Mouse (Mus musculus): Measurements from ENCODE around the gene Bicral.

Bicral gene

GRCm38 (mm10) chr17:46857903-46858748 lies at the start of gene Bicral:
Gene Bicral, minus strand, starts transcription at chr17:46858482.
- DNase-seq (ENCODE audit: low spot score in 2 of 2), result peak in 1 of 2 experiments; percentile 67

GRCm38 (mm10) chr17:46903876-46904490 lies 45.7 kb upstream of the Bicral start:
- DNase-seq (ENCODE audit: low spot score in 2 of 2), result peak; percentile 57 to 77

DNA sequence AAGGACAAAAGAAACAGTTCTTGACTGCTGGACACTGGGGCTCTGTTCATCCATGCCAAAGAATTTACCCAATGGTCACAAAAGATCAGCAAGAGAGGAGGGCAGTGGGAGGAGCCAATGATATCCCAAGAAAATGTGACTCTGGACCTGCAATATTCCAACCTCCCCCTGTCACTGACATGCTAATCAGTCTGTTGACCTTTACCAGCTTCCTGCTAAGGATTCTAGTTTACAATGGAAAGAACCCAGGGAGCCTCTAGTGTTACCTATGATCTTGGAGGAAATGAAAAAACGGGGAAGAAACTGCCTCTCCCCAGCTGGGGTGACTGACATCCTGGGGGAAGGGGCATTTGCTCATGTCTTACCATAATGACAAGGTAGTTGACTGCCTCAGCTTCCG lies 42.7 kb upstream of the Bicral start:
- DNase-seq (ENCODE audit: low spot score in 2 of 2), result no peak

DNA sequence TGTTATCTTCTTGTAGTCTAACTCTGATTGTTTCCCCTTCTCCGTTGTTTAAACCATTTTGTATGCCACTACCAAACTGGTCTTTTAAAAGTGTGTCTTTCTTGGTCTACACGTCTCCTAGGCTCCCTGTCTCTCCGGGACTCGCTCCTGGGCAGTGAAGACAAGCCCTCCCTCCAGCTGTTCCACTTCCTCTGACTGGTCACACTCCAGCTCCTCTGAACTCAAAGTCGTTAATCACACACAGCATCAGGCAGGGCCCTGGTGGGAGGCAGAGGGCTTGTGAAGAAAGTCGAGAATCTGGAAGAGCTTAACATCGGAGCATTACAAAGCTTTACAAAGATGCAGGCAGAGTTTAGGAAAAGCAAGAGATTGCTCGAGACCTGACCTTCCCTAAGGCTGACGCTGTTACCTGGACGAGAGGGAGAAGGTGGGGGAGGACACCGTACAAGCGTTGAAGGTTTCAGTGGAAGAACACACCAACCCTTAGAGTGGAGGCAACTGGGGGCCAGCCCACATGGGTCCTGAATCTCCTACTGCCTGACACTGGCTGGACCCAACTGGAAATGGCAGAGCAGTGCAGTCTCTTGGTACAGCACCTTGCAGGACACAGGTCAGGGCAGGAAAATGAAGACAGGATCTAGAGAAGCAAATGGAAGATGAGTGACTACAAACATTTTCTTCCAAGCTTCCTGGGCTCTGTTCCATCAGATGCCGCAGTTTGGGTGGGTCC lies 39.1 kb upstream of the Bicral start:
- DNase-seq (ENCODE audit: low spot score in 2 of 2), result no peak

DNA sequence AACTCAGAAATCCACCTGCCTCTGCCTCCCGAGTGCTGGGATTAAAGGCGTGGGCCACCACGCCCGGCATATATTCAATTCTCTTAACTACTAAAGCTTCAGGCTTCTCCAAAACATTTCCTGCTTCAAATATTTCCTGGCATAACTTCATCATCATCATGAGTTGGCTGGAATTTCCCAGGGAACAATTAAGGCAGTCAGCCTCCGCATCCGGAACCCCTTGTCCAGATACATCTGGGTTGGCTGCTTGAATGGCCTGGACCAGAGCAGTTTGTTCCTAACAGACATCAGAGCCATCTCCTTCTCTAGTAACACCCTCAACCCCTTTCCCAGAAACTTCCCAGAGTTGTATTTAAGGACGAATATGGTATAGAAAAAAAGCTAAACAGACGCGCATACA lies 37.1 kb upstream of the Bicral start:
- no peak for DNase-seq (ENCODE audit: low spot score in 2 of 2)

GRCm38 (mm10) chr17:46890843-46891594 lies 32.7 kb upstream of the Bicral start:
- DNase-seq (ENCODE audit: low spot score in 2 of 2), result peak in 1 of 2 experiments; percentile 26

- DNase-seq (ENCODE audit: low spot score in 2 of 2), result peak; percentile 92 to 97
These were observed 32.0 kb upstream of the Bicral start, which contains the start of gene Tbcc for GRCm38 (mm10) chr17:46890116-46890815. Gene Tbcc, plus strand, starts transcription at chr17:46890684.

GRCm38 (mm10) chr17:46889450-46890084 lies 31.3 kb upstream of the Bicral start:
- DNase-seq (ENCODE audit: low spot score in 2 of 2), result peak; percentile 52 to 87

- peak in 1 of 2 experiments; percentile 40 for DNase-seq (ENCODE audit: low spot score in 2 of 2)
These were observed 30.4 kb upstream of the Bicral start for GRCm38 (mm10) chr17:46888511-46889212.

- no peak for DNase-seq (ENCODE audit: low spot score in 2 of 2)
These were observed 27.8 kb upstream of the Bicral start for GRCm38 (mm10) chr17:46885910-46886643.

DNA sequence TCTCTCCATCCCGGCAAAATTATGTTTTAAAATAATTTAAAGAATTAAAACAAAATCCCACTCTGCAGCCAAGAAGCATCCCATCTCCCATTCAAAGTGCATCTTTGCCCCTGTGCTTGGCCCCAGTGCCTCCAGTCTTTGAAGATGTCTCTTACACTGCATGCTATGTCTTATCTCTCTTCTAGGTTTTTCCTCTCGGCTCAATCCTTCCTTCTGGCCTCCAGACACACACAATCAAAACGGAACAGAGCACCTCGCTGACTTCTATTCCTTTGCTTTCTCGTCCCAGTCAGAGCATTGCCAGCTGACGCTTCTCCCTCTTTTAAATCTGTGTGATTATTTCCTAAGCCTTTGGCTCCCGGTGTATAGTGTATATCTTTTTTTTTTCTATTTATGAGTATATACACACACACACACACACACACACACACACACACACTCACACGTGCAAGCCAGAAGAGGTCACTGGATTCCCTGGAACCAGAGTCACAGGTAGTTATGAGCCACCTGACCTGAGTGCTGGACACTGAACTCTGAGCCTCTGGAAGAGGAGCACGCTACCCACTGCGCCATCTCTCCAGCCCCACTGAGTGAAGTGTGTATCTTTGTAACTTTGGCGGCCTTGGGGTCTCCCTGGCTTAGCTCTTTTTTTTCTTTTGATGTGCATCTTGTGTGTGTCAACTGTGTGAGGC lies 27.1 kb upstream of the Bicral start:
- no peak for DNase-seq (ENCODE audit: low spot score in 2 of 2)

GRCm38 (mm10) chr17:46884766-46885165 lies 26.5 kb upstream of the Bicral start:
- DNase-seq (ENCODE audit: low spot score in 2 of 2), result no peak

GRCm38 (mm10) chr17:46883107-46883506 lies 24.8 kb upstream of the Bicral start:
- DNase-seq (ENCODE audit: low spot score in 2 of 2), result no peak

DNA sequence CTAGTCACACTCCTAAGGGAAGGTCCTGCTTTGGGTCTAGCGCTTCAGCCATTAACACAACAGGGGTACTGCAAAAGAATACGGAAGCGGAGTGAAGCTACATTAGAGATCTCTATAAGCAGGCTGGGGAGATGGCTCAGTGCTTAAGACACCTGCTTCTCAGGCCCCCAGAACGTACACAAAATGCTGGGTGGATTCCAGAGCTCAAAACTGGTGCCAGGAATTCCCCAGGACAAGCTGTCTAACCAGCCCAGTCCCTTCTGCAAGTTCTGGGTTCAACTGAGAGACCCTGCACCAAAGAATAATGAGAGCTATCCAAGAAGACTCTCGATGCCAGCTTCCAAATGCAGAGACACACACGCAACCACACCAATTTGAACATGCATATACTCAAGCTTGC lies 23.4 kb upstream of the Bicral start:
- no peak for DNase-seq (ENCODE audit: low spot score in 2 of 2)

DNA sequence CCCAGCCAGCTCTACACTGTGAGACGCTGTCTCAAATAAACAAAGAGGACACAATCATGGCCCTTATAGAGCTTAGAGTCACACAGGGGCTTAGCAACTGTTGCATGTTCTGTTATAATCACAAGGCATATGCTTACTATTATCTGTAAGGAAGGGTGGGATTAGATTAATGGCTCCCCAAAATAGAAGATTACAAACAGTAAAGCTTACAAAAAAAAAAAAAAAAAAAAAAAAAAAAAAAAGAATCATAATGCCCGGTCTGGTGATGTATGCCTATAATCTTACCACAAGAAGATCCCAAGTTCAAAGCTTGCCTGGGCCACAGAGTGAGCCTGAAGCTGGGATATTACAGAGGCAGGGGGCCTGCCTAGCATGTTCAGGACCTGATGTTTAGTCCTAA lies 22.0 kb upstream of the Bicral start:
- no peak for DNase-seq (ENCODE audit: low spot score in 2 of 2)

- no peak for DNase-seq (ENCODE audit: low spot score in 2 of 2)
These were observed 21.6 kb upstream of the Bicral start for GRCm38 (mm10) chr17:46879841-46880311.

- DNase-seq (ENCODE audit: low spot score in 2 of 2), result no peak
These were observed 18.8 kb upstream of the Bicral start for GRCm38 (mm10) chr17:46877061-46877460.

DNA sequence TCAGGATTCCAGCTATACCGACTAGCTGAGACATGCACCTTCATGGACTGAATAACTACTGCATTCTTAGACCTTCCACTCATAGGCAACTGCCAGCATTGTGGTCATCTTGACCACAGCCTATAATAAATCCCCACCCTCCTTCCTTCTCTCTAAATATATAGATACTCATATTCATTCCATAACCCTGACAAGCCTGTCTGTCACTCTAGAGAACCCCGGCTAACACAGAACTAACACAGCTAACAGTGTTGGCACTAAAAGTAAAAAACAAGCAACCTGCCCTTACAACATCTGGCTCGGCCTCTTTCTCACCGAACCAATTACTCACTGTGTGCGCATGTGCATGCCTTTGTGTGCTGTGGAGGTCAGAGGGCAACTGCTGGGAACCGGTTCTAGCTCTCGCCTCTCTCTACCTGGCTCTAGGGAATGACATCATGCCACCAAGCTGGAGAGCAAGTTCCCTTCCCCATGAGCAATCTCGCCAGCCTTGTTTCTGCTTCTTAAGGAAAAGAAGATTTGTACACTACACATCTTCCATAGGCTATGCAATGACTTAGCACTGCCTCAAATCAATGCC lies 18.2 kb upstream of the Bicral start:
- DNase-seq (ENCODE audit: low spot score in 2 of 2), result no peak
